Mouse (Mus musculus): ENCODE data around the gene Fam151b. TPM values are rescaled to one million over a fixed set of nuclear protein-coding genes. Genes with fewer than 3 reads are reported as not detected.

Gene Fam151b
- polyA plus RNA-seq (2012; rRNA removed; ENCODE audit: low replicate concordance) = 0.79 and 1.0 TPM in 2 replicates

GRCm38 (mm10) chr13:92483852-92484463, at the start of gene Fam151b:
Gene Fam151b (minus strand): TSS chr13:92484015.

GRCm38 (mm10) chr13:92530721-92531211, 47.0 kb upstream of the Fam151b start, which contains the start of gene Zfyve16:
Gene Zfyve16 (minus strand): TSS chr13:92530868.

GRCm38 (mm10) chr13:92425758-92426264, 58.0 kb downstream of the Fam151b start, which contains the start of gene Ankrd34b:
Gene Ankrd34b (plus strand): TSS chr13:92425896.

Other genes with a start within 250 kb of the Fam151b start
- not detected in 2 replicates for gene Gm20379, start 178.0 kb downstream of the Fam151b start, polyA plus RNA-seq (2012; rRNA removed; ENCODE audit: low replicate concordance)
- gene Dhfr, start 129.3 kb downstream of the Fam151b start, polyA plus RNA-seq (2012; rRNA removed; ENCODE audit: low replicate concordance) = 1.4 and 2.1 TPM in 2 replicates
- 2.0 and 4.0 TPM in 2 replicates for gene Msh3, start 129.0 kb downstream of the Fam151b start, polyA plus RNA-seq (2012; rRNA removed; ENCODE audit: low replicate concordance)
- gene Ankrd34b, start 58.1 kb downstream of the Fam151b start, polyA plus RNA-seq (2012; rRNA removed; ENCODE audit: low replicate concordance) = not detected in 2 replicates
- 0.32 and 0.36 TPM in 2 replicates for gene Zfyve16, start 46.9 kb upstream of the Fam151b start, polyA plus RNA-seq (2012; rRNA removed; ENCODE audit: low replicate concordance)
- gene Spz1, start 92.2 kb upstream of the Fam151b start, polyA plus RNA-seq (2012; rRNA removed; ENCODE audit: low replicate concordance) = not detected in 2 replicates
- 9.1 and 9.8 TPM in 2 replicates for gene Serinc5, start 127.1 kb upstream of the Fam151b start, polyA plus RNA-seq (2012; rRNA removed; ENCODE audit: low replicate concordance)